ENCODE assay signal across 9 mouse cellular contexts in genomic region chr5:148740366-148741266, GRCm38 (mm10).
A peak's percentile ranks its signal among the peaks of the same experiment; 100 is the strongest.
DNase-seq lines count a peak whose midpoint lies in the region; ATAC-seq lines count a peak whose summit lies in the region.
"Had no signal": no experiment of that assay in that cellular context is flagged by ENCODE, and none has a peak within 500 bp of the region (broad histone marks: within the 10 kb centered on the region; RNA-seq: fewer than 3 reads in every experiment).

No protein-coding gene starts in this region.

- no peak overlapping the region for H3K9ac ChIP-seq in kidney, embryonic 15.5 days
- no peak overlapping the region for H3K9ac ChIP-seq in lung, embryonic 15.5 days
- H3K9ac ChIP-seq: limb, embryonic 15.5 days had no signal

- 41% methylated on average over 15 of the region's 15 CpGs for WGBS in kidney, embryonic 15.5 days
- WGBS in lung, embryonic 15.5 days, result 31% methylated on average over 15 of the region's 15 CpGs

- H3K4me3 ChIP-seq in kidney, embryonic 15.5 days (replicated peaks), result no peak overlapping the region
- no peak overlapping the region for H3K4me3 ChIP-seq in lung, embryonic 15.5 days
- H3K4me3 ChIP-seq: limb, embryonic 15.5 days had no signal

- DNase-seq in A20 (ENCODE audit: low read depth, low spot score) (peak; percentile 83), NIH3T3 (ENCODE audit: low read depth) (peak; percentile 67)
- DNase-seq in gastrocnemius, postnatal 25 days, result peak; percentile 63
- DNase-seq in urinary bladder, postnatal 4 days (ENCODE audit: low spot score in 2 of 2), result peak; percentile 67
- DNase-seq in frontal cortex, postnatal 14 days (ENCODE audit: low spot score in 2 of 2), result no peak

- H3K27ac ChIP-seq in kidney, embryonic 15.5 days, result peak overlapping the region; percentile 62; the same call in 1 of the 2 replicates
- peak overlapping the region; percentile 83 for H3K27ac ChIP-seq in lung, embryonic 15.5 days
- H3K27ac ChIP-seq: limb, embryonic 15.5 days had no signal

- peaks cover 20% of the 10 kb centered on the region for H3K4me1 ChIP-seq in kidney, embryonic 15.5 days
- peaks cover 30% of the 10 kb centered on the region for H3K4me1 ChIP-seq in lung, embryonic 15.5 days

- H3K9me3 ChIP-seq in kidney, embryonic 15.5 days (replicated peaks), result no peaks in the 10 kb centered on the region
- H3K9me3 ChIP-seq in lung, embryonic 15.5 days, result no peaks in the 10 kb centered on the region
- H3K9me3 ChIP-seq: limb, embryonic 15.5 days had no signal

- no peaks in the 10 kb centered on the region for H3K36me3 ChIP-seq in kidney, embryonic 15.5 days
- no peaks in the 10 kb centered on the region for H3K36me3 ChIP-seq in lung, embryonic 15.5 days
- H3K36me3 ChIP-seq: limb, embryonic 15.5 days had no signal

- no peaks in the 10 kb centered on the region for H3K27me3 ChIP-seq in kidney, embryonic 15.5 days
- H3K27me3 ChIP-seq in lung, embryonic 15.5 days, result no peaks in the 10 kb centered on the region
- H3K27me3 ChIP-seq: limb, embryonic 15.5 days had no signal

- 0 out of 2 replicates have a peak, but pooled peaks have one; percentile 29 for ATAC-seq in kidney, embryonic 15.5 days (replicated peaks; ENCODE audit: low FRiP score)
- ATAC-seq in lung, embryonic 15.5 days (ENCODE audit: borderline replicate concordance, extremely low read depth, low FRiP score, low TSS enrichment), result peak; percentile 72; the same call in 1 of the 2 replicates
- no peak for ATAC-seq in frontal cortex, adult (ENCODE audit: low TSS enrichment)

- H3K4me2 ChIP-seq in kidney, embryonic 15.5 days, result no peak overlapping the region
- H3K4me2 ChIP-seq in lung, embryonic 15.5 days, result no peak overlapping the region
- H3K4me2 ChIP-seq: limb, embryonic 15.5 days had no signal

Comparison
In these comparisons a context has a peak if more than half of its experiments do, and no peak if none do; other contexts are left out.
1. DNase-seq: peak in A20 (single experiment), NIH3T3 (single experiment), gastrocnemius, postnatal 25 days (single experiment) and urinary bladder, postnatal 4 days (2 of 2); none in frontal cortex, postnatal 14 days (0 of 2).